Mouse (Mus musculus) thymus, postnatal 14 days (tissue): ENCODE results near the gene Btbd35f14.
"Not testable (repeated sequence)": the region's sequence is repeated elsewhere in the genome, so short reads cannot be mapped to it uniquely, and the experiment has no call there.

Source experiments
- DNase-seq: peaks from one replicate; pipeline ENCODE4 v3.0.0; 2021

Btbd35f14 gene

DNA sequence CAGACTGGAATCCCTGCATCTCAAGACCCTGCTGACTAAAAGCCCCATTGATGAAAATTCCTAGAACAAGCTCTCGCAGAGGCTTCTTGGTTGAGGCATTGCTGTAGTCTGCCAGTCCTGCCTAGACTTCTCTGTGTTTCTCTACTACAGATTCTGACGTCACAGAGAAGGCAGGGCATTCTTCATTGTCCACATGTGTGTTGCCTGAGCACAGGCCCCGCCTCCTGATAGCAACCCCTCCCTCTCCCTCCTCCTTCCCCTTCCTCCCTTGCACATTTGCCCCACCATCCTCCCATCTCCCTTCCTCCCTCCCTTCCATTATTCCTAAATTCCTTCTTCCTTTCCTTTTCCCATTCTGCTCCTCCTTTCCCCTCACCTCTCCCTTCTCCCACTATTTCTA lies at the start of gene Btbd35f14:
Btbd35f14 (minus strand) TSS at position 101 of the 400 bp plus-strand sequence.
- not testable (repeated sequence) for DNase-seq

DNA sequence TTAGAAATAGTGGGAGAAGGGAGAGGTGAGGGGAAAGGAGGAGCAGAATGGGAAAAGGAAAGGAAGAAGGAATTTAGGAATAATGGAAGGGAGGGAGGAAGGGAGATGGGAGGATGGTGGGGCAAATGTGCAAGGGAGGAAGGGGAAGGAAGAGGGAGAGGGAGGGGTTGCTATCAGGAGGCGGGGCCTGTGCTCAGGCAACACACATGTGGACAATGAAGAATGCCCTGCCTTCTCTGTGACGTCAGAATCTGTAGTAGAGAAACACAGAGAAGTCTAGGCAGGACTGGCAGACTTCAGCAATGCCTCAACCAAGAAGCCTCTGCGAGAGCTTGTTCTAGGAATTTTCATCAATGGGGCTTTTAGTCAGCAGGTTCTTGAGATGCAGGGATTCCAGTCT lies 45.3 kb downstream of the Btbd35f14 start, which contains the start of gene Btbd35f13:
Btbd35f13 (plus strand) TSS at position 301 of the 400 bp plus-strand sequence.
- not testable (repeated sequence) for DNase-seq
